Mouse (Mus musculus) midbrain, embryonic 13.5 days (tissue): ENCODE data around the gene Plk5. TPM values are rescaled to one million over a fixed set of nuclear protein-coding genes. Genes with fewer than 3 reads are reported as not detected.
"Not testable (repeated sequence)": the region's sequence is repeated elsewhere in the genome, so short reads cannot be mapped to it uniquely, and the experiment has no call there.

ENCODE experiments used
- ATAC-seq: fragments of 200-750 bp; cut with Nextera tagmentation; 2 replicates; pipeline ENCODE4 v1.8.0; 2017; ENCODE audit warnings: mild to moderate bottlenecking, moderate TSS enrichment, moderate library complexity
- H3K27ac ChIP-seq: fragments of 300-500 bp; sonication (generic); 2 replicates; pipeline ENCODE4 v1.5.1; 2015; ENCODE audit warnings: inconsistent platforms, mild to moderate bottlenecking, moderate library complexity
- H3K27me3 ChIP-seq: fragments of 300-500 bp; sonication (generic); 2 replicates; pipeline ENCODE4 v1.6.1; 2015; ENCODE audit warnings: mild to moderate bottlenecking, inconsistent platforms
- H3K36me3 ChIP-seq: fragments of 300-500 bp; sonication (generic); 2 replicates; pipeline ENCODE4 v1.6.1; 2015; ENCODE audit warnings: mild to moderate bottlenecking, inconsistent platforms
- H3K4me1 ChIP-seq: fragments of 300-500 bp; sonication (generic); replicated peaks from 2 replicates; pipeline ENCODE4 v1.6.1; 2015; ENCODE audit warnings: inconsistent platforms
- H3K4me2 ChIP-seq: fragments of 300-500 bp; sonication (generic); replicated peaks from 2 replicates; pipeline ENCODE4 v1.6.1; 2015; ENCODE audit warnings: moderate library complexity, mild to moderate bottlenecking, inconsistent platforms
- H3K4me3 ChIP-seq: fragments of 300-500 bp; sonication (generic); replicated peaks from 2 replicates; pipeline ENCODE4 v1.5.1; 2015; ENCODE audit warnings: mild to moderate bottlenecking, inconsistent platforms
- H3K9ac ChIP-seq: fragments of 300-500 bp; sonication (generic); replicated peaks from 2 replicates; pipeline ENCODE4 v1.6.1; 2015; ENCODE audit warnings: mild to moderate bottlenecking, inconsistent platforms
- H3K9me3 ChIP-seq: fragments of 300-500 bp; sonication (generic); 2 replicates; pipeline ENCODE4 v1.6.1; 2016; ENCODE audit warnings: mild to moderate bottlenecking, inconsistent platforms
- WGBS: fragments of 180-500 bp; shearing (Covaris S2); methylation state at CpG from one replicate; pipeline ENCODE4 v1.1.7; 2015; 5-methylcytosine and 5-hydroxymethylcytosine counted together
- polyA plus RNA-seq: library from polyadenylated mRNA; unstranded; fragments of >200 nt; fragmentation: Nextera tagmentation; extraction: Ambion mirVana; gene quantifications from 2 replicates; pipeline ENCODE4 v1.2.1, GENCODE M21; 2015

The Plk5 gene
- polyA plus RNA-seq, 1 experiment from 2014 or later, result 0.96 TPM

DNA sequence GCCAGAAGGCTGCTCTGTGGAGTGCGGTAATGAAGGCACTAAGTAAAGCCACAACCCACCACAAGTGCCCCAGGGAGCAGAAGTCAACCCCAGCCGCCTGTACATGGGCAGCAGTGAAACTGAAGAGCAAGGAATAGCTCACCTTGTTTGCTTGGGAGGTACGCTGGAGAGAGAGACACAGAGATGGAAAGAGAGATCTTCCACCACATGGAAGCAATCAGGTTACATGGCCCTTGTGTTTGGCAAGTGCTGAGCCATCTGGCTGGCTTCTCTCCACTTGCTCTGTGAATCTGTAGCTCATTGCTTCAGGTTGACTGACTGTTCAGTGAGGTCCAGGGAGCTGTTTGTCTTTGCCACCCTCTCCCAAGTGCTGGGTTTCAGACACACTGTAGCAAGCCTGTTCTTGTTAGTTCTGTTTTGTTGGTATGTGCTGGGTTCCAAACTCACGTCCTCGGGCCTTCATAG is 23.7 kb upstream of the Plk5 start:
- no peak overlapping the region for H3K27ac ChIP-seq
- no peak overlapping the region for H3K4me3 ChIP-seq
- H3K4me2 ChIP-seq, result no peak overlapping the region
- H3K9me3 ChIP-seq, result no peaks in the 10 kb centered on the region
- ATAC-seq, result no peak
- peaks cover 15% of the 10 kb centered on the region for H3K4me1 ChIP-seq
- no peaks in the 10 kb centered on the region for H3K36me3 ChIP-seq
- peaks cover 14% of the 10 kb centered on the region; the same call in 1 of the 2 replicates for H3K27me3 ChIP-seq
- WGBS, result 88% methylated on average over 5 of the region's 5 CpGs
- H3K9ac ChIP-seq, result no peak overlapping the region

DNA sequence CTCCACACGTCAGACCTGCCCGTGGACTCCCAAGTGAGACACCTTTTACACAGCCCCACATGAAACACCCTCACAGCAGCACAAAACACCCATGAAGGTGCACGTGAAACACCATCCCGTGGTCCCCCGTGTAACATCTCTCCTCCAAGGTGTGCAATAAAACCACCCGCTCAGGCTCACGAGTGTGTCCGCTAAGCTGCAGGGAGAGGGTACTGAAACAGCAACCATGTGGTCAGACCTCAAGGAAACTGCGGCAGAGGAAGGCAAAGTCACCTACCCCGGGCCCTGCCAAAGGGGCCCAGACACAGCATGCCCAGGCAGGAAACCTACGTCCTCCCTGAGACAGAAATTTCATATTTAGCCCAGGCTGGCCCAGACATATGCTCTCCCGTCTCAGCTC is 20.0 kb upstream of the Plk5 start:
- ATAC-seq, result no peak
- no peak overlapping the region for H3K27ac ChIP-seq
- no peak overlapping the region for H3K4me2 ChIP-seq
- WGBS, result 88% methylated on average over 12 of the region's 12 CpGs
- no peaks in the 10 kb centered on the region for H3K9me3 ChIP-seq
- H3K9ac ChIP-seq, result no peak overlapping the region
- H3K36me3 ChIP-seq, result no peaks in the 10 kb centered on the region
- H3K4me3 ChIP-seq, result no peak overlapping the region
- peaks cover 28% of the 10 kb centered on the region for H3K27me3 ChIP-seq
- H3K4me1 ChIP-seq, result peaks cover 10% of the 10 kb centered on the region; the same call in 1 of the 2 replicates

- Histone ChIP-seq H3K4me3 (no peak overlapping the region), H3K36me3 (no peaks in the 10 kb centered on the region), H3K4me2 (peak overlapping the region; percentile 32; the same call in 1 of the 2 replicates), H3K9me3 (no peaks in the 10 kb centered on the region), H3K9ac (no peak overlapping the region), H3K27ac (no peak overlapping the region), H3K4me1 (peaks cover 37% of the 10 kb centered on the region), H3K27me3 (peaks cover 60% of the 10 kb centered on the region)
- peak; percentile 24; the same call in 1 of the 2 replicates for ATAC-seq
- WGBS, result 22% methylated on average over 19 of the region's 19 CpGs
These were observed 16.1 kb upstream of the Plk5 start for GRCm38 (mm10) chr10:80339941-80340750.

GRCm38 (mm10) chr10:80341026-80341425 is 15.2 kb upstream of the Plk5 start:
- ATAC-seq, result no peak
- Histone ChIP-seq H3K4me2 (no peak overlapping the region), H3K27me3 (peaks cover 68% of the 10 kb centered on the region), H3K9ac (no peak overlapping the region), H3K9me3 (no peaks in the 10 kb centered on the region), H3K4me3 (no peak overlapping the region), H3K4me1 (peaks cover 40% of the 10 kb centered on the region), H3K27ac (no peak overlapping the region), H3K36me3 (no peaks in the 10 kb centered on the region)
- 8% methylated on average over 21 of the region's 21 CpGs for whole genome bisulfite sequencing

DNA sequence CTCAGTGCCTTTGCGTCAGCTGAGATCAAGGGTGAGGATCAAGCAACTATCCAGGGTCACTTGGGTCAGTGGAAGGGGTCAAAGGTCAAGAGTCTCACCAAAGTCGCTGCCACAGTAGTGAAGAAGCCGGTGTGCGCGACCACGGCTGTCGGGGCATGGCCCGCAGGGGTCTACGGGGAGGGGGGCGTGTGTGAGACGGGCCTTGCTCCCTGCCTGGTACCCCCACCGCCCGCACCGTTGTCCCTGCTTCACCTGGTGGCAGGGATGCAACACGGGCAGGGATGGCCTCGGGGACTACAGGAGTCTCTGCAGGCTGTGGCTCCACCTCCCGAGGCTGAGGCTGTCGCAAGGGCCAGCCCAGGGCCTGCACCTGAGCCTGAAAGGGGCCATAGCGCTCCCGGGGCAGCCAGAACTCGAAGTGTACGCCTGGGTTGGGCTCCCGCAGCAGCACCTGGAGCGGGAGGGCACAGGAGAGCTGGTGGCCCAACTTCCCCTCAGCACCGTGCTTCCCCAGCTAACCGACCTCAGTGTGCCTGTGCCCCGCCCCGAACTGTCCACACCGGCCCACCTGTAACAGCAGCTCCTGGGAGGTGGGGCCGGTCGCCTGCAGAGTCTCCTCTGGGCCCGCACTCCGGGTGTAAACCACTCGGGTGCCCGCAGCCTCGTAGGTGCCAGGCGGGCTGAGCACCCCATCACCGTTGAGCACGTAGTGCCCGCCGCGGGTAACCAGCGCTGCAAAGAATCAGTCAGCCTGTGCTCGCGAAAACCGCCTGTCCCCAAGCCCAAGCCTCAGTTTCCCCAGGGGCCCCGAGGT is 14.6 kb upstream of the Plk5 start:
- Histone ChIP-seq H3K9me3 (no peaks in the 10 kb centered on the region), H3K36me3 (no peaks in the 10 kb centered on the region), H3K4me1 (peaks cover 40% of the 10 kb centered on the region), H3K9ac (0 out of 2 replicates have a peak overlapping the region, but pooled peaks have one; percentile 23), H3K27me3 (peaks cover 74% of the 10 kb centered on the region), H3K4me2 (peak overlapping the region; percentile 52), H3K4me3 (peak overlapping the region; percentile 29), H3K27ac (no peak overlapping the region)
- WGBS, result 2% methylated on average over 46 of the region's 47 CpGs
- no peak for ATAC-seq

DNA sequence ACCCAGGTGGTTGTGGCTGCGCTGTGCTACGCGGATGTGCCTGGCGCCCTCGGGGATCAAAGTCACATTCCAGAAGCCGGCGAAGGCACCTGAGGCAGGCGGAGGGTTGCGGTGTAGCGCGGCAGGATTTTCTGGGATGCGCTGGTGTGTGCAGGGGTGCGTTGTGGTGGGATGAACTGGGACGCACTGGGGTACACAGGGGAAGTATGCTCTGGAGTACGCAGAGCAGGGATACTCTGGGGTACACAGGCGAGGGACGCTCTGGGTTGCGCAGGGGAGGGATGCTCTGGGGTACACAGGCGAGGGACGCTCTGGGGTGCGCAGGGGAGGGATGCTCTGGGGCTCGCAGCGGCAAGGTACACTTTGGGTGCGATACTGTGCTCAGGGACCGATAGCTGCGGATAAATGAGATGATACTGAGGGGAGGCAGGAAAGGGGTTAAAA is 13.9 kb upstream of the Plk5 start:
- Histone ChIP-seq H3K4me2 (peak overlapping the region; percentile 52), H3K4me1 (peaks cover 40% of the 10 kb centered on the region), H3K9me3 (no peaks in the 10 kb centered on the region), H3K9ac (peak overlapping the region; percentile 23; the same call in 1 of the 2 replicates), H3K4me3 (peak overlapping the region; percentile 29), H3K36me3 (no peaks in the 10 kb centered on the region), H3K27ac (no peak overlapping the region), H3K27me3 (peaks cover 80% of the 10 kb centered on the region)
- ATAC-seq, result peak; percentile 25; the same call in 1 of the 2 replicates
- WGBS, result under 1% methylated on average over 26 of the region's 26 CpGs

- Histone ChIP-seq H3K4me3 (peak overlapping the region; percentile 29), H3K9me3 (no peaks in the 10 kb centered on the region), H3K4me1 (peaks cover 45% of the 10 kb centered on the region), H3K4me2 (peak overlapping the region; percentile 52), H3K9ac (peak overlapping the region; percentile 23; the same call in 1 of the 2 replicates), H3K27me3 (peaks cover 86% of the 10 kb centered on the region), H3K36me3 (no peaks in the 10 kb centered on the region), H3K27ac (no peak overlapping the region)
- ATAC-seq, result peak; percentile 57
- WGBS, result under 1% methylated on average over 29 of the region's 33 CpGs
These were observed 13.4 kb upstream of the Plk5 start for GRCm38 (mm10) chr10:80342749-80343424.

DNA sequence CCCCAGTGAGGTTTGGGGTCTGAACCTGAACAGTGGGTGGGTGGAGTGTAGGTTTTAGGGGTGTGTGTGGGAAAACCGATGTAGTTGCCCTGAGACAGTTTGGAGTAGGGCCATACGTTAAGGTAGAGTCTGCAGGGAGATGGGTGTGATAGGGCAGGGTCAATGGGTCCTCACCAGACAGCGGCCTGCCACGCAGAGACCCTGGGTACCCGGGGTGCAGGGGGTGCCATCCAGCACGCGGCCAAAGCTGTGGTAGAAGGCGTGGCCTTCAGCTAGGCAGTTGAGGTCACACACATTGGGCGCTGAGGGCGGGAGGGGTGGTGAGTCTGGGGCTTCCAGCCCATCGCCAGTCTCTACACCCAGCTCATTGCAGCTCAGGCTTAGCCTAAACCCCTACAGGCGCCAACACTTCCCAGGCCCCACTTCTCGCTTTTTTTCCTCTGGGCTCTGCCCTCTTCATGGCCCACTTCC is 12.8 kb upstream of the Plk5 start:
- ATAC-seq, result peak; percentile 12

DNA sequence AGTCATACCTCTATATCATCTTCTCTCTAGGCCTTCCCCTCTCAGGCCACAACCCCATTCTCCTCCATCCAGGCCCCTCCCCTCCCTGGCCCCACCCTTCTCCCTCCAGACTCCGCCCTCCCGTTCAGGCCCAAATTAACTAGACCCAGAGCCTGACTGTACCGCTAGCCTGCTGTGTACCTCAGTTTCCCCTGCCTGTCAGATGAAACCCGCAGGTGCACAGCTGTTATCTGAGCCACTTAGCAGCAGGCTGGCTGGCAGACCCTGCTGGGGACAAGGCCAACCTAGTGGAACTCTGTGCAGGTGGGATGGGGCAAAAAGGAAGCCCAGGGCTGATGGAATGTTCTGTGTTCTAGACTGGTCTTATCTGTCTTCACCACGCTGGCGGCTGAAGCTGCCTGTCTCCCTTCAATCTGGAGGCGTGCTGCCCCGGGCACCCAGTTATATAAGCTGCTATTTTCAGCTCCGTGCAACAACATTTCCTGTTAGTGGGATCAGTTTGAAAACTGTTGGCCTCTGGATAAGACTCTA is 12.1 kb upstream of the Plk5 start:
- Histone ChIP-seq H3K4me2 (no peak overlapping the region), H3K27ac (no peak overlapping the region), H3K4me1 (peaks cover 53% of the 10 kb centered on the region), H3K9ac (no peak overlapping the region), H3K27me3 (peaks cover 96% of the 10 kb centered on the region), H3K36me3 (no peaks in the 10 kb centered on the region), H3K4me3 (no peak overlapping the region), H3K9me3 (no peaks in the 10 kb centered on the region)
- WGBS, result 57% methylated on average over 9 of the region's 9 CpGs
- ATAC-seq, result no peak

More for the DNA sequence above, 12.8 kb upstream of the Plk5 start:
- H3K9me3 ChIP-seq, result no peaks in the 10 kb centered on the region
- 24% methylated on average over 13 of the region's 13 CpGs for WGBS
- peaks cover 89% of the 10 kb centered on the region for H3K27me3 ChIP-seq
- H3K4me2 ChIP-seq, result peak overlapping the region; percentile 52
- peak overlapping the region; percentile 29 for H3K4me3 ChIP-seq
- no peaks in the 10 kb centered on the region for H3K36me3 ChIP-seq
- H3K9ac ChIP-seq, result no peak overlapping the region
- peaks cover 51% of the 10 kb centered on the region for H3K4me1 ChIP-seq
- no peak overlapping the region for H3K27ac ChIP-seq

- no peak for ATAC-seq
- Histone ChIP-seq H3K4me2 (no peak overlapping the region), H3K4me1 (peaks cover 49% of the 10 kb centered on the region), H3K36me3 (no peaks in the 10 kb centered on the region), H3K9me3 (no peaks in the 10 kb centered on the region), H3K27me3 (peaks cover 99% of the 10 kb centered on the region), H3K9ac (no peak overlapping the region), H3K27ac (no peak overlapping the region), H3K4me3 (no peak overlapping the region)
- WGBS, result 0% methylated on average over 9 of the region's 16 CpGs
These were observed 11.1 kb upstream of the Plk5 start for GRCm38 (mm10) chr10:80345122-80345521.

DNA sequence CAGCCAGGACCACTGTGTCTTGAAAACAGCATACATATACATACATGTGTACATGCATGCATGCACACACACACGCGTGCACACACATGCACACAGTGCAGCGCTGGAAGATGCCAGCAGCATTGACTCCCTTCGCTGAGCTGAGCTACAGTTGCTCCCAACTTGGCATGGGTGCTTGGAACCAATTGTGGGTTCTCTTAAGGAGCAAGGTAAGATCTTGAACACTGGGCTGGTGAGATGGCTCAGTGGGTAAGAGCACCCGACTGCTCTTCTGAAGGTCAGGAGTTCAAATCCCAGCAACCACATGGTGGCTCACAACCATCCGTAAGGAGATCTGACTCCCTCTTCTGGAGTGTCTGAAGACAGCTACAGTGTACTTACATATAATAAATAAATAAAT is 10.3 kb upstream of the Plk5 start:
- not testable (repeated sequence) for H3K27ac ChIP-seq
- 70% methylated on average over 6 of the region's 6 CpGs for WGBS

More for the DNA sequence above, 10.3 kb upstream of the Plk5 start:
- Histone ChIP-seq H3K27me3 (peaks cover 99% of the 10 kb centered on the region), H3K4me1 (peaks cover 46% of the 10 kb centered on the region)
- H3K36me3 ChIP-seq, H3K4me2 ChIP-seq, H3K9me3 ChIP-seq, H3K9ac ChIP-seq, ATAC-seq, H3K4me3 ChIP-seq: not testable (repeated sequence)
